Mouse (Mus musculus) myocyte (in vitro differentiated cells): ENCODE results near the gene Mogat2. TPM values are rescaled to one million over a fixed set of nuclear protein-coding genes. Genes with fewer than 3 reads are reported as not detected.

ENCODE experiments used
- H3K27me3 ChIP-seq: one replicate; pipeline ENCODE4 v1.6.1; 2011; ENCODE audit not compliant: control insufficient read depth, insufficient read depth, insufficient read length
- H3K36me3 ChIP-seq: one replicate; pipeline ENCODE4 v1.6.1; 2011; ENCODE audit not compliant: control insufficient read depth, insufficient read depth
- H3K4me2 ChIP-seq: one replicate; pipeline ENCODE4 v1.6.1; 2011; ENCODE audit warnings: low read depth, control low read depth
- H3K4me3 ChIP-seq: one replicate; pipeline ENCODE4 v1.5.1; 2011; ENCODE audit warnings: mild to moderate bottlenecking, control low read depth, moderate library complexity
- H3K79me2 ChIP-seq: one replicate; pipeline ENCODE4 v1.6.1; 2011; ENCODE audit not compliant: control insufficient read depth, insufficient read depth
- H3ac ChIP-seq: one replicate; pipeline ENCODE4 v1.6.1; 2011; ENCODE audit not compliant: control insufficient read depth, insufficient read length
- CEBPB ChIP-seq: IDR thresholded peaks from 2 replicates; pipeline ENCODE4 v1.6.1; 2011; ENCODE audit warnings: mild to moderate bottlenecking, moderate library complexity; ENCODE audit not compliant: poor library complexity, insufficient read depth, severe bottlenecking
- E2F4 ChIP-seq: IDR thresholded peaks from one replicate; pipeline ENCODE4 v1.6.1; 2011; ENCODE audit warnings: mild to moderate bottlenecking, control low read depth, moderate library complexity; ENCODE audit not compliant: insufficient read depth
- MAX ChIP-seq: IDR thresholded peaks from one replicate; pipeline ENCODE4 v1.6.1; 2011; ENCODE audit warnings: low read depth, mild to moderate bottlenecking, control low read depth
- MYOD1 ChIP-seq, 3 experiments: IDR thresholded peaks; one replicate each; pipeline ENCODE4 v1.6.1; 2011; ENCODE audit warnings: control low read depth in 2 of 3, low read depth in 2 of 3, mild to moderate bottlenecking in 2 of 3, moderate library complexity in 1 of 3; ENCODE audit not compliant: insufficient read length in 2 of 3, control insufficient read depth in 1 of 3
- MYOG ChIP-seq, 3 experiments: IDR thresholded peaks; one replicate each; pipeline ENCODE4 v1.6.1; 2011; ENCODE audit warnings: control low read depth in 2 of 3, low read depth in 2 of 3, mild to moderate bottlenecking in 2 of 3; ENCODE audit not compliant: insufficient read length in 2 of 3, control insufficient read depth in 1 of 3, insufficient read depth in 1 of 3
- POLR2A ChIP-seq: IDR thresholded peaks from one replicate; pipeline ENCODE4 v1.6.1; 2011; ENCODE audit warnings: low read depth, mild to moderate bottlenecking, control low read depth, moderate library complexity; ENCODE audit not compliant: insufficient read length
- POLR2AphosphoS2 ChIP-seq: IDR thresholded peaks from one replicate; pipeline ENCODE4 v1.6.1; 2011; ENCODE audit warnings: low read depth, control low read depth; ENCODE audit not compliant: insufficient read length
- REST ChIP-seq: IDR thresholded peaks from one replicate; pipeline ENCODE4 v1.6.1; 2011; ENCODE audit warnings: mild to moderate bottlenecking, control low read depth, moderate library complexity; ENCODE audit not compliant: insufficient read depth, insufficient read length
- SRF ChIP-seq: IDR thresholded peaks from one replicate; pipeline ENCODE4 v1.6.1; 2011; ENCODE audit warnings: low read depth; ENCODE audit not compliant: control insufficient read depth, insufficient read length
- TCF12 ChIP-seq: IDR thresholded peaks from one replicate; pipeline ENCODE4 v1.6.1; 2011; ENCODE audit warnings: mild to moderate bottlenecking, control low read depth; ENCODE audit not compliant: poor library complexity, insufficient read depth, severe bottlenecking
- TCF3 ChIP-seq: IDR thresholded peaks from one replicate; pipeline ENCODE4 v1.6.1; 2011; ENCODE audit warnings: low read depth, control low read depth; ENCODE audit not compliant: insufficient read length
- USF1 ChIP-seq: IDR thresholded peaks from one replicate; pipeline ENCODE4 v1.6.1; 2011; ENCODE audit warnings: low read depth, mild to moderate bottlenecking, control low read depth, moderate library complexity
- polyA plus RNA-seq: library from polyadenylated mRNA; unstranded; fragments of >200 nt; fragmentation: generic; extraction: Trizol; gene quantifications from one replicate; pipeline ENCODE4 v1.2.1, GENCODE M21; 2012; ENCODE audit warnings: missing spikeins

The Mogat2 gene
- polyA plus RNA-seq, 1 experiment: 1.9 TPM

GRCm38 (mm10) chr7:99214621-99215185, 23.7 kb downstream of the Mogat2 start:
- Histone ChIP-seq H3K36me3 (no peaks in the 10 kb centered on the region), H3K79me2 (no peaks in the 10 kb centered on the region), H3K4me2 (peak overlapping the region; percentile 14), H3K27me3 (no peaks in the 10 kb centered on the region), H3K4me3 (no peak overlapping the region), H3ac (no peak overlapping the region)
- no peak for TF ChIP-seq TCF12
- TF ChIP-seq POLR2AphosphoS2: no peak

GRCm38 (mm10) chr7:99213686-99214085, 24.7 kb downstream of the Mogat2 start:
- H3K27me3 ChIP-seq: no peaks in the 10 kb centered on the region
- H3K4me2 ChIP-seq: no peak overlapping the region
- H3K4me3 ChIP-seq: no peak overlapping the region
- no peaks in the 10 kb centered on the region for H3K36me3 ChIP-seq
- TF ChIP-seq SRF (no peak), POLR2A (no peak), REST (no peak), USF1 (no peak), E2F4 (no peak), MYOD1 (IDR thresholded peaks at IDR 0.05; ENCODE audit: control insufficient read depth in 1 of 3, insufficient read length in 2 of 3, low read depth in 2 of 3) (no peak), TCF12 (no peak), MYOG (IDR thresholded peaks at IDR 0.05; ENCODE audit: control insufficient read depth in 1 of 3, insufficient read depth in 1 of 3, insufficient read length in 2 of 3, low read depth in 2 of 3) (no peak)
- no peak overlapping the region for H3ac ChIP-seq
- H3K79me2 ChIP-seq: no peaks in the 10 kb centered on the region

DNA sequence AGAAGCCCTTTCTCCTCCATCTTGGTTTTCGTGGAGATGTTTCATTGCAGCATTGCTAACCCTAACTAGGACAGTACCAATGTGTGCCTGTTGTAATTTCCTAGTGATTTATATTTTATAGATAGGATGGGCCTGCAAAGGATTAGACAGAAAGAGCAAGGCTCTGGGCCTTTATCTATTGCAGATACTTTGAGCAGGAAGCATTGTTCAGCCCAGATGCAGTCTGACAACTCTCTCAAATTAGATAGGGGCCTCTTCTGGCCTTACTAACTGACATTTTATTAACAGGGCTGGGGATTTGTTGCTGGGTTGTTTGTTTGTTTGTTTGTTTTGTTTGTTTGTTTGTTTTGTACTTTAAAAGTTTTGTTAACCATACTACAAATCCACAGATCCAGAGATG, 25.4 kb downstream of the Mogat2 start:
- Histone ChIP-seq H3K4me2 (no peak overlapping the region), H3K79me2 (no peaks in the 10 kb centered on the region), H3K27me3 (no peaks in the 10 kb centered on the region), H3K36me3 (no peaks in the 10 kb centered on the region), H3K4me3 (no peak overlapping the region), H3ac (no peak overlapping the region)
- TF ChIP-seq REST (no peak), USF1 (no peak), MAX (no peak), E2F4 (no peak), POLR2A (no peak), MYOD1 (IDR thresholded peaks at IDR 0.05; ENCODE audit: control insufficient read depth in 1 of 3, insufficient read length in 2 of 3, low read depth in 2 of 3) (no peak), SRF (no peak), TCF3 (no peak)

DNA sequence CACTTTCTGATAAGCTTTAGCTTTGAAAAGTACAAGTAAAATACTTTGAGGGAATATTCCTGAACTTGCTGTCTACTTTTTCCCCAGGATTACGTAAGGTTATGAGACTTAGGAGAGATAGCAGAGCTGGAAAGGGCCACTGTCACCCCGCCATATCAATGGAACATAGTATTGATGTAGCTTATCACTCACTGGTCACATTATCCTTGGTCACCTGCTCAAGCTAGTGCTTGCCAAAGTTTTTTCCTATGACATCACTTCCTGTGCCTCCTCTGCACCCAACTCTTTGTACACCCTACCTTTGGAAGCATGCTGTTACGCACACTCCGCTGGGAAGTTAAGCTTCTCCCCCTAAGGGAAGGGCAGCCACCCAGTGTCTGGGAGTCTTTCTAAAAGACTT, 29.7 kb downstream of the Mogat2 start:
- H3K36me3 ChIP-seq: no peaks in the 10 kb centered on the region
- H3ac ChIP-seq: no peak overlapping the region
- no peak overlapping the region for H3K4me2 ChIP-seq
- no peaks in the 10 kb centered on the region for H3K27me3 ChIP-seq
- no peak for TF ChIP-seq REST
- TF ChIP-seq POLR2A: no peak
- no peak for TF ChIP-seq MYOD1 (IDR thresholded peaks at IDR 0.05; ENCODE audit: control insufficient read depth in 1 of 3, insufficient read length in 2 of 3, low read depth in 2 of 3)
- TF ChIP-seq TCF12: no peak
- no peak for TF ChIP-seq TCF3
- no peak for TF ChIP-seq MAX
- TF ChIP-seq CEBPB: no peak
- no peak for TF ChIP-seq POLR2AphosphoS2
- TF ChIP-seq MYOG (IDR thresholded peaks at IDR 0.05; ENCODE audit: control insufficient read depth in 1 of 3, insufficient read depth in 1 of 3, insufficient read length in 2 of 3, low read depth in 2 of 3): no peak
- TF ChIP-seq SRF: no peak
- TF ChIP-seq USF1: no peak
- TF ChIP-seq E2F4: no peak
- no peaks in the 10 kb centered on the region for H3K79me2 ChIP-seq
- H3K4me3 ChIP-seq: no peak overlapping the region

DNA sequence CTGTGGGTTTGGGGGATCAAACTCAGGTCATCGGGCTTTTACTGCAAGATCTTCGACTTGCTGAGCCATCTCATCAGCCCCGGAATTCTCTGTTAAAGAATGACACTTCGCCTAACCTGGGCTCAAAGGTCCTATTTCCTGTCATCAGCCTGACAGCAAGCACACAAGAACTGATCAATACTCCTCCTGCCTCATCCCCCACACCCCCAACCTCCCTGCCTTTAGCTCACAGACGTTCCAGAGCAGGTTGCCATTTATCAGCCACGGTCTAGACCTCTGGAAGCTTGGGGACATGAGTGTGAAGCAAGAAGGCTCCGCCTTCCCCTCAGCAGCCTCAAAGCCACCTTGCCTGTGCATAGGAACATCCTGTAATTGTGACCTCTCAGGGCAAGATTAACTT, 32.1 kb downstream of the Mogat2 start:
- Histone ChIP-seq H3K4me2 (no peak overlapping the region), H3ac (no peak overlapping the region)

More for the DNA sequence above, 32.1 kb downstream of the Mogat2 start:
- H3K36me3 ChIP-seq: no peaks in the 10 kb centered on the region
- H3K27me3 ChIP-seq: peaks cover 4% of the 10 kb centered on the region
- no peaks in the 10 kb centered on the region for H3K79me2 ChIP-seq
- no peak overlapping the region for H3K4me3 ChIP-seq
- TF ChIP-seq MYOG (IDR thresholded peaks at IDR 0.05; ENCODE audit: control insufficient read depth in 1 of 3, insufficient read depth in 1 of 3, insufficient read length in 2 of 3, low read depth in 2 of 3) (no peak), TCF12 (no peak), POLR2AphosphoS2 (no peak), POLR2A (no peak), SRF (no peak)
